Mouse (Mus musculus) neural tube, embryonic 14.5 days (tissue): Measurements from ENCODE around the gene Rapgef4. TPM values are rescaled to one million over a fixed set of nuclear protein-coding genes. Genes with fewer than 3 reads are reported as not detected.

Experiments used
- ATAC-seq: fragments of 200-750 bp; cut with Nextera tagmentation; 2 replicates; pipeline ENCODE4 v1.8.0; 2017; ENCODE audit warnings: low read depth, mild to moderate bottlenecking, moderate TSS enrichment, moderate library complexity
- H3K27ac ChIP-seq: fragments of 300-500 bp; sonication (generic); 2 replicates; pipeline ENCODE4 v1.5.1; 2014; ENCODE audit warnings: low read depth, mild to moderate bottlenecking, control low read depth, low read length, moderate library complexity, mixed read lengths
- H3K27me3 ChIP-seq: fragments of 300-500 bp; sonication (generic); 2 replicates; pipeline ENCODE4 v1.6.1; 2014; ENCODE audit warnings: low read length; ENCODE audit not compliant: control insufficient read depth, insufficient read depth
- H3K36me3 ChIP-seq: fragments of 300-500 bp; sonication (generic); 2 replicates; pipeline ENCODE4 v1.6.1; 2014; ENCODE audit warnings: low read length, mixed read lengths; ENCODE audit not compliant: control insufficient read depth, insufficient read depth
- H3K4me1 ChIP-seq: fragments of 300-500 bp; sonication (generic); 2 replicates; pipeline ENCODE4 v1.6.1; 2014; ENCODE audit warnings: low read length; ENCODE audit not compliant: control insufficient read depth, insufficient read depth
- H3K4me2 ChIP-seq: fragments of 300-500 bp; sonication (generic); 2 replicates; pipeline ENCODE4 v1.6.1; 2014; ENCODE audit warnings: mild to moderate bottlenecking, low read depth, low read length, control low read depth
- H3K4me3 ChIP-seq: fragments of 300-500 bp; sonication (generic); 2 replicates; pipeline ENCODE4 v1.5.1; 2014; ENCODE audit warnings: low read depth, low read length, control low read depth, mixed read lengths
- H3K9ac ChIP-seq: fragments of 300-500 bp; sonication (generic); replicated peaks from 2 replicates; pipeline ENCODE4 v1.6.1; 2014; ENCODE audit warnings: low read depth, mild to moderate bottlenecking, control low read depth, low read length, mixed read lengths
- H3K9me3 ChIP-seq: fragments of 300-500 bp; sonication (generic); 2 replicates; pipeline ENCODE4 v1.6.1; 2016; ENCODE audit warnings: low read length; ENCODE audit not compliant: control insufficient read depth
- WGBS: fragments of 180-500 bp; shearing (Covaris S2); extraction: QIAGEN DNeasy Blood & Tissue Kit; methylation state at CpG from one replicate; pipeline ENCODE4 v1.1.7; 2014; 5-methylcytosine and 5-hydroxymethylcytosine counted together
- polyA plus RNA-seq: library from polyadenylated mRNA; unstranded; fragments of >200 nt; fragmentation: Nextera tagmentation; extraction: Ambion mirVana; gene quantifications from 2 replicates; pipeline ENCODE4 v1.2.1, GENCODE M21; 2014

Rapgef4 gene
- polyA plus RNA-seq, 1 experiment from 2014 or later: 39.6 TPM

GRCm38 (mm10) chr2:72297716-72298082, 316.7 kb downstream of the Rapgef4 start:
- Histone ChIP-seq H3K27me3 (no peaks in the 10 kb centered on the region), H3K4me1 (no peaks in the 10 kb centered on the region), H3K9ac (no peak overlapping the region), H3K4me3 (no peak overlapping the region), H3K27ac (no peak overlapping the region), H3K36me3 (no peaks in the 10 kb centered on the region), H3K4me2 (no peak overlapping the region), H3K9me3 (no peaks in the 10 kb centered on the region)
- 80% methylated on average over 10 of the region's 10 CpGs for WGBS
- no peak for ATAC-seq

- H3K9me3 ChIP-seq: no peaks in the 10 kb centered on the region
- no peaks in the 10 kb centered on the region for H3K36me3 ChIP-seq
- H3K27me3 ChIP-seq: no peaks in the 10 kb centered on the region
- H3K27ac ChIP-seq: no peak overlapping the region
- H3K9ac ChIP-seq: no peak overlapping the region
- 73% methylated on average over 4 of the region's 4 CpGs for WGBS
- no peak overlapping the region for H3K4me2 ChIP-seq
- ATAC-seq: no peak
- no peak overlapping the region for H3K4me3 ChIP-seq
- H3K4me1 ChIP-seq: no peaks in the 10 kb centered on the region
Measured at GRCm38 (mm10) chr2:72298406-72298805, 317.4 kb downstream of the Rapgef4 start.

- H3K27me3 ChIP-seq: no peaks in the 10 kb centered on the region
- H3K4me3 ChIP-seq: no peak overlapping the region
- WGBS: 87% methylated on average over 9 of the region's 9 CpGs
- H3K4me2 ChIP-seq: no peak overlapping the region
- no peaks in the 10 kb centered on the region for H3K9me3 ChIP-seq
- no peaks in the 10 kb centered on the region for H3K36me3 ChIP-seq
- H3K4me1 ChIP-seq: no peaks in the 10 kb centered on the region
- H3K27ac ChIP-seq: no peak overlapping the region
- ATAC-seq: no peak
- no peak overlapping the region for H3K9ac ChIP-seq
Measured at GRCm38 (mm10) chr2:72301194-72301916, 320.3 kb downstream of the Rapgef4 start.

- ATAC-seq: no peak
- no peaks in the 10 kb centered on the region for H3K27me3 ChIP-seq
Measured at GRCm38 (mm10) chr2:72305738-72306137, 324.7 kb downstream of the Rapgef4 start.

More at GRCm38 (mm10) chr2:72305738-72306137, 324.7 kb downstream of the Rapgef4 start:
- Histone ChIP-seq H3K9ac (no peak overlapping the region), H3K4me1 (no peaks in the 10 kb centered on the region), H3K9me3 (no peaks in the 10 kb centered on the region), H3K4me3 (no peak overlapping the region), H3K4me2 (no peak overlapping the region), H3K36me3 (no peaks in the 10 kb centered on the region), H3K27ac (no peak overlapping the region)
- WGBS: 95% methylated on average over 7 of the region's 7 CpGs

Other genes with a start within 250 kb of the Rapgef4 start
- 21.5 and 36.9 TPM in 2 replicates for gene Itga6, start 235.6 kb upstream of the Rapgef4 start, polyA plus RNA-seq
- 16.8 and 17.6 TPM in 2 replicates for gene Pdk1, start 108.0 kb upstream of the Rapgef4 start, polyA plus RNA-seq